Mouse (Mus musculus) brain, embryonic 14.5 days (tissue): Measurements from ENCODE around the gene Hoxd8.

ENCODE experiments used
- CTCF ChIP-seq: fragments of 200-500 bp; IDR thresholded peaks from 2 replicates; pipeline ENCODE4 v1.5.1; 2012; ENCODE audit warnings: inconsistent platforms, mild to moderate bottlenecking, moderate library complexity, borderline replicate concordance; ENCODE audit not compliant: insufficient read depth, insufficient read length; ENCODE audit errors: extremely low read depth
- POLR2A ChIP-seq: fragments of 200-500 bp; IDR thresholded peaks from 2 replicates; pipeline ENCODE4 v1.6.1; 2012; ENCODE audit warnings: mild to moderate bottlenecking, inconsistent platforms, borderline replicate concordance; ENCODE audit not compliant: poor library complexity, insufficient read depth, insufficient read length, severe bottlenecking; ENCODE audit errors: extremely low read depth

DNA sequence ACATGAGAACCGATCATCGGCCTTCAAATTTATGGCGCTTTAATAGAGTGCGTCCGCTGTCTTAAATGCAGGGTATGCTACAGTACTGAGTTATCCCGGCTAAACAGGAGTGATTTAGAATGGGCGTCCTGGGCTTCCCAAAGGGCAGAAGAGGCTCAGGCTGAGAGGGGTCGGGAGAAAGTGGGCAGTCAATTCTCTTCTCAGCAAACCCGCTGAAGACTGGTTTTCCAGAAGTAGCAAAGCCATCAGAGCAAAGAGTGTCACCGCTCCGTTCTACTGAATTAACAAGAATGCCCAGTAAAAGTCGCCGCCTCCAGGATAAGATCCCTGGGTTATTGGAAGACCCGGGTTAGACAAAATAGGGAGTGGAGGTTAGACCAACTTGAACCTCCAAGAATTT, 35.5 kb downstream of the Hoxd8 start:
- no peak for TF ChIP-seq POLR2A
- TF ChIP-seq CTCF: no peak
